Mouse (Mus musculus) retina, adult 2 months (tissue): ENCODE results near the gene Brd9.
A peak's percentile ranks its signal among the peaks of the same experiment; 100 is the strongest.

Source experiments
- DNase-seq: peaks from one replicate; pipeline ENCODE4 v3.0.0-alpha.2; 2012; ENCODE audit warnings: low read depth, low spot score

Gene Brd9

GRCm38 (mm10) chr13:73937321-73938176 lies at the start of gene Brd9, which contains the start of gene Trip13:
Gene Brd9 (plus strand): TSS chr13:73937811.
Gene Trip13 (minus strand): TSS chr13:73937784.
- peak; percentile 80 for DNase-seq

- DNase-seq: no peak
Measured at GRCm38 (mm10) chr13:73892493-73893178, 45.0 kb upstream of the Brd9 start.

- no peak for DNase-seq
Measured at GRCm38 (mm10) chr13:73897561-73897960, 40.0 kb upstream of the Brd9 start.

GRCm38 (mm10) chr13:73907136-73907535 lies 30.5 kb upstream of the Brd9 start:
- no peak for DNase-seq

GRCm38 (mm10) chr13:73907683-73908412 lies 29.8 kb upstream of the Brd9 start:
- peak; percentile 11 for DNase-seq

- DNase-seq: no peak
Measured at GRCm38 (mm10) chr13:73913066-73913465, 24.5 kb upstream of the Brd9 start.

GRCm38 (mm10) chr13:73932201-73932600 lies 5.4 kb upstream of the Brd9 start:
- DNase-seq: no peak

GRCm38 (mm10) chr13:73936938-73937320 lies 682 bp upstream of the Brd9 start:
- no peak for DNase-seq

- no peak for DNase-seq
Measured at GRCm38 (mm10) chr13:73938177-73938560, 558 bp downstream of the Brd9 start.

GRCm38 (mm10) chr13:73939101-73939500 lies 1.5 kb downstream of the Brd9 start:
- DNase-seq: no peak

GRCm38 (mm10) chr13:73944606-73945005 lies 7.0 kb downstream of the Brd9 start:
- DNase-seq: no peak

- no peak for DNase-seq
Measured at GRCm38 (mm10) chr13:73953551-73954130, 16.0 kb downstream of the Brd9 start.

- DNase-seq: no peak
Measured at GRCm38 (mm10) chr13:73954666-73955065, 17.1 kb downstream of the Brd9 start.

- DNase-seq: no peak
Measured at GRCm38 (mm10) chr13:73955531-73955930, 17.9 kb downstream of the Brd9 start.

- no peak for DNase-seq
Measured at GRCm38 (mm10) chr13:73960117-73960652, 22.6 kb downstream of the Brd9 start.

GRCm38 (mm10) chr13:73961177-73961576 lies 23.6 kb downstream of the Brd9 start:
- no peak for DNase-seq

- no peak for DNase-seq
Measured at GRCm38 (mm10) chr13:73963551-73963950, 25.9 kb downstream of the Brd9 start, which contains the start of gene Zdhhc11. Gene Zdhhc11 (plus strand): TSS chr13:73963851.

GRCm38 (mm10) chr13:73970545-73971448 lies 33.2 kb downstream of the Brd9 start:
- peak; percentile 6 for DNase-seq

GRCm38 (mm10) chr13:73974523-73974922 lies 36.9 kb downstream of the Brd9 start:
- DNase-seq: no peak

GRCm38 (mm10) chr13:73976935-73977334 lies 39.3 kb downstream of the Brd9 start:
- no peak for DNase-seq
